Mouse (Mus musculus) stomach, postnatal 0 days (tissue): ENCODE results near the gene Gm45837.

Experiments used
- CTCF ChIP-seq: IDR thresholded peaks from 2 replicates; pipeline ENCODE4 v1.5.1; 2016; ENCODE audit warnings: antibody characterized with exemption, low read depth, mild to moderate bottlenecking, moderate library complexity
- EP300 ChIP-seq: optimal IDR thresholded peaks from 2 replicates; pipeline ENCODE3; 2016; ENCODE audit warnings: antibody characterized with exemption

DNA sequence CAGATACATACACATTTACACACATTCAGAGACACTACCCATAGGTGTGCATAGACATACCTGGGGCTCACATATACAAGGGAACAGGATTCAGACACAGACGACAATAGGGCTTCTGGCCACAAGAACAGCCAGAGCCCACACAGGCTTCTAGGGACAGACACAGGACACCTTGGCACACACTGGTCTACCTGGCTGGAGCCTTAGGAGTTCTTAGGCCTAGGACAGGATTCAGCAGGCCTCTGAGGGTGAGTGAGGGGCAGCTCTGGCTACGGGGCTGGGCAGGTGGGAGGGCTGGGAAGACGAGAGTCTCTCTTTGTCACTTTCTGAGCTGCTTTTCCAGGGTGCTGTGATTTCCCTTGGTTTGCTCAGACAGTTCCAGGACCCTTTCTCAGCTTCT, 32.4 kb upstream of the Gm45837 start:
- TF ChIP-seq CTCF = no peak
- no peak for TF ChIP-seq EP300
